Mouse (Mus musculus) spleen, embryonic (tissue): ENCODE measurements around the gene Gm47996.
"Not testable (repeated sequence)": the region's sequence is repeated elsewhere in the genome, so short reads cannot be mapped to it uniquely, and the experiment has no call there.

Experiments used
- CTCF ChIA-PET: fragments of 350-600 bp; sonication (Branson Sonifier 250); formaldehyde crosslinking; loops from one replicate; lab custom pipeline; 2022; lab: Charles Lee

Gm47996 gene

GRCm38 (mm10) chr1:151209824-151210355 is at the start of gene Gm47996:
Gene Gm47996, plus strand, starts transcription at chr1:151210131.
- CTCF ChIA-PET = not testable (repeated sequence)

DNA sequence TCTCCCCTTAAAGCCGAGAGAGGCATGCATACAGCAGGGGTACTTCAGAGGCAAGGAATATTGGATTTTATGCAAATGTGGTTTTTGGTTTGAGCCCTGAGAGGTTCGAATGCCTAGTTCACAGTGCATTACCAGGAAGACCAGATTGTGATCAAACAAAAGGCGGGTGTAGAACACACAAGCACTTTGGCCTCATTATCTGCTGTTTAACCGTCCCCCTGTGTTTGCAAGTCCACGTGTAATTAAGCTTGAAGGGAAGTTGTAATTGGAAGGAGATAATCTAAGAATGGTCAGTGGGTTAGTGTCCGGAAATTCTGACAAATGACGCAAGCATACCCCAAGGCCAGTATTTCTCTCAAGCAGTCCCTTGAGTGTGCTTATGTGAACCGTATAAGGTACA is 43.9 kb upstream of the Gm47996 start:
- CTCF ChIA-PET = no interaction called here

DNA sequence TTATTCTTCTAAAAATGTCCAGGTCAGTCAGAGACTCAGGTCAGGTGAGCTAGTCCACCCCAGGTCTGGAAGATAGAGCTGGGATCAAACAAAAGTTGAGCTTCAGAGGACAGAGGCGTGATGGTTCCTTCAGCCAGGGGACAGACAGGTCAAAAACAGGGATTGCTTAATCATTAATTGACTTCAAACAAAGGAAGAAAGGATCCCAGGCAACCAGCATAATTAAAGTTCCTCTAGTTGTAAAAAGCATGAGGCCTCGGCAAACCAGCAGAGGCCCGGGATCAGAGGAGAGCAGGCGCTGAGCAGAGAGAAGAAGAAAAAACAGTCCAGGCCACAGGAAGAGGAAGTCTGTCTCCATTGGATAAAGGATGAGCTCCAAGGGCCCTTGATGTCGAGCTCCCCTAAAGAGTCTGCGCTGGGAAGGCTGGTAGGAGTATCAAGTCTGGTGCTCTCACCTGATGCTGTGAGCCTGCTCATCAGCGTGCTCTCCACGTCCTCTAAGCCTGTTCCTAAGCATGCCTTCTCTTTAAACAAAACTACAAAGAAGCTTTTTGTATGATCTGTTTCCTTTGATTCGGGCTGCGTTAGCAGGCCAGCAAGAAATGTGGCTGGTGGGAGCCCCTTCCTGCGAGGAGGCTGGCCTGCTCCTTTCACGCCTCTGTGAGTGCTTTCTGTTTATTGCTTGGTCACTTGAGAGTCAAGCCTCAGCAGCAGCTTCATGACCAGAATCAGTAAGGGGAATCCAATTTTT is 42.5 kb upstream of the Gm47996 start:
- CTCF ChIA-PET = interaction anchor here (0.5 kb wide), 1 partner anchor 92 kb away, joined by 3 read pairs; no protein-coding TSS in a partner anchor

GRCm38 (mm10) chr1:151168637-151169036 is 41.3 kb upstream of the Gm47996 start:
- CTCF ChIA-PET = no interaction called here

GRCm38 (mm10) chr1:151171572-151172461 is 38.1 kb upstream of the Gm47996 start:
- CTCF ChIA-PET = interaction anchor here (0.5 kb wide), 1 partner anchor 1330 kb away, joined by 3 read pairs; no protein-coding TSS in a partner anchor

GRCm38 (mm10) chr1:151177030-151177936 is 32.6 kb upstream of the Gm47996 start:
- CTCF ChIA-PET = interaction anchor here (0.7 kb wide), 1 partner anchor 11 kb away, joined by 5 read pairs; no protein-coding TSS in a partner anchor

GRCm38 (mm10) chr1:151177937-151178271 is 32.0 kb upstream of the Gm47996 start:
- CTCF ChIA-PET = no interaction called here

DNA sequence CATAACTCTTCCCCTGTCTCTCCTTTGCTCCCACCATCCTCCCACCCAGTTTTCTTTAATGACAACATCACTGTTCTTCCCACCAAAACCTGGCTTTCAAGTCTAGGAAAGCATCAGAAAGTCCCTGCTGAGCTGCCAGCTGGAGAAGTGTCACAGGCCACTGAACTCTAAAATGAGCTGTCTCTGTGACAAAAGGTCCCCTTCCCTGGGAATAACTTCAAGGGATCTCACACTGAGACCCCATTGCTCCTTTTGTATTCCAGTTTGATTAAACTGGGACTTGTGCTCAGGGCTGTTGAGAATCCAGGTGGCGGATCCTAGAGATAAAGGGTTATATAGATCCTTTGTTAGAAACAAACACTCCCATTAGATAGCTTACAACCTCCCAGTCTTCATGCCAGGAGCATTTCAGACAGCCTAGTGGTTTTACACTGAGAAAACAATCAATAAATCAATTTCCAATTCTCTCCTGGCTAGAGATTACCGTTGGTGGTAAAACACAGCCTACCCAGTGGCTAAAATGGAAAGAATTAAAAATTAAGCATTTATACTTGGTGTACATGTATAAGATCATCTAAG is 31.3 kb upstream of the Gm47996 start:
- CTCF ChIA-PET = no interaction called here

DNA sequence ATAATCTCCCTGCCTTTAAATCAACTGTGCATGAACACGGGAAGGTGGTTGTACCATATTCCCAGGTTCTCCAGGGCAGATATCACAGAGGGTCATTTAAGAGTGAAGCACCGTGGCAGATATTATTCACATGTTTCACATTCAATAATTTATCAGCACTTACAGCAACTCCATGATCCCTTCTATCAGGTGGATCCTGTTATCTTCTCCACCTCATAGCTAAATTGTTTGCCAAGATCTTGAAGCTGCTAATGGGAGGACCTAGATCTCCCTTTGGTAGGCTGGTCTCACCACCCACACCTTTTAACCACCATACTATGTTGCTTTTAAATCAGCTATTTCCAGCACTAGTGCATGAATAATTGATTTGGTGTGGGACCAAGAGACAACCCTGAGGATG is 29.8 kb upstream of the Gm47996 start:
- CTCF ChIA-PET = no interaction called here

GRCm38 (mm10) chr1:151182266-151182665 is 27.7 kb upstream of the Gm47996 start, which contains the start of gene Gm47985:
Gene Gm47985, plus strand, starts transcription at chr1:151182537.
- CTCF ChIA-PET = not testable (repeated sequence)

GRCm38 (mm10) chr1:151186186-151186585 is 23.7 kb upstream of the Gm47996 start:
- CTCF ChIA-PET = not testable (repeated sequence)

DNA sequence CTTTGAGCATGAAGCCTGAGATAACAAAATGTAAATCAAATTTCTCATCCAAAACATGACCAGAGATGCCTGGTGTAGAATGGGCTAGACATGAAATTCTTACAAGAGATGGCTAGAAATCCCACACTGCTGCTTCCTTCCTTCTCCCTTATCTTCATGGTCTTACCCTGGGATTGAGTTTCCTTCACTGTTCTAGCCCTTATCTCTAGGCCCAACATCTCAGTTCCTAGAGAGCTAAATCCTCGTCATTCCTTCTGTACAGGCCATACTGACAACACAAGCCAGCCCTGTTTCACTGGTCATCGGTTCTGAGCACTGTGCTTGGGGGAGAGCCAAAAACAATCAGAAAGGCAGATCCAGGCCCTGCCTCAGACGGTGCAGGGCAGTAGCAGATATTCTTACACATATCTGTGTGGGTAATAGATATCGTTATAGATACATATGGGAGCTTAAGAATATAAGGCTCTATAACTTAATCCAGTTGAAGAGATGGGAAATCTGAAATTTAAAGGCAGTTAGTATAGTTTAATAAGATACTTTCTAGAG is 23.0 kb upstream of the Gm47996 start:
- CTCF ChIA-PET = not testable (repeated sequence)

DNA sequence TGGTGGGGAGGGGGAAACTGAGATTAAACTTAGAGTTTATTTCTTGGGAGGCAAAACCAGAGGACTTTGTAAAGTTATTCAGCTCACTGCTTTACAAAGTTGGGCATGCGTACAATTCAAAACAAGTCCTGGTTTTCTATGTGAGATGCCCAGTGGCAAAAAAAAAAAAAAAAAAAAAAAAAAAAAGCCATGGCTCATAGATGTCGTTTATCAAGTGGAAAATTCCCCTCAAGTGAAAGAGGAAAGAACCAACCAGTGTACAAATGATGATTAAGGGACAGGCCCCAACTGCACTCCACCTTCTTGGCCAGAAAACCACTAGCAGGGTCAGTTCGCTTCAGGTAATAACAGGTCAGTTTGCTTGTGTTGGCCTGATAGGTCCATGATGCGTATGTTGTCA is 21.5 kb upstream of the Gm47996 start:
- CTCF ChIA-PET = interaction anchor here (0.6 kb wide), 1 partner anchor 12 kb away, joined by 5 read pairs; no protein-coding TSS in a partner anchor

- CTCF ChIA-PET = not testable (repeated sequence)
Observed at GRCm38 (mm10) chr1:151192075-151192474, 17.9 kb upstream of the Gm47996 start, which contains the start of gene Gm8947. Gene Gm8947, plus strand, starts transcription at chr1:151192376.

DNA sequence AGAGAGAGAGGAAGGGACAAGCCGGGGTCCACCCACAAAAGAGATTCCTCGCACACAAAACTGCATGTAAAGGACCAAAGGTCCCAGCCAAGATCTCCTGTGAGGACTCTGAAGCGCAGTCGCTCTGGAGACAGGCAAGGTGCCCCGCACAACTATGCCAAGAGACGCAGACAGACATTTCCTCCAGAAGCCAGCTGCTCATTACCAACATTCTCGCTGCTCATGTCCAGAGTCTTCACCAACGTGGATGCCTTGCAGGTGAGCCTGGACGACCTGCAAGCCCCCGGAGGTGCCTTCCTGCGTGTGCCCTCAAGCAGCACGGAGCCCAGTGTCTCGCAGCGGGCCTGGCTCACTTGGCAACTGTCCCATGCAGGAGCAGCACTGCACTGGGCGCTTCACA is 17.2 kb upstream of the Gm47996 start:
- CTCF ChIA-PET = not testable (repeated sequence)

- CTCF ChIA-PET = not testable (repeated sequence)
Observed at GRCm38 (mm10) chr1:151195986-151196385, 13.9 kb upstream of the Gm47996 start.

- CTCF ChIA-PET = not testable (repeated sequence)
Observed at GRCm38 (mm10) chr1:151196690-151197089, 13.2 kb upstream of the Gm47996 start.

DNA sequence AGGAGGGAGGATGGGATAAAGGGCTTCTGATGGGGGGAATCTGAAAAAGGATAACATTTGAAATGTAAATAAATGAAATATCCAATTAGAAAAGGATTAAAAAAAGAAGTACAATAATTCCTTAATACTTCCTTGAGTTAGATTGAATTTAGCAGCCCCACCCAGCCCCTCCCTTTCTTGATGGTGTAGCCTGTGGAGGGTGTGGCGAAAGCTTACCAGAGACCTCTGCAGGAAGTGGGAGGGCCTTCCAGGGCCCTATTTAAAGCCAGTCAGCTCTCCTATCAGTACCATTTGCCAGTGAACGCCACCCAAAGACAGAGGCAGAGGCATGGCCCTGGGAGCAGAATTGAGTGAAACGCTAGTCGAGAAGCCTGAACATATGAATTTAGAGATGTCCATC is 11.8 kb upstream of the Gm47996 start, which contains the start of gene Gm47995:
TSS of gene Gm47995 (plus strand) at position 329 of the 400 bp plus-strand sequence.
- CTCF ChIA-PET = not testable (repeated sequence)

- CTCF ChIA-PET = not testable (repeated sequence)
Observed at GRCm38 (mm10) chr1:151200620-151201019, 9.3 kb upstream of the Gm47996 start.

- CTCF ChIA-PET = not testable (repeated sequence)
Observed at GRCm38 (mm10) chr1:151202771-151203170, 7.2 kb upstream of the Gm47996 start.
